Mouse (Mus musculus) adrenal gland, postnatal 0 days (tissue): ENCODE measurements around the gene Scaper. TPM values are rescaled to one million over a fixed set of nuclear protein-coding genes. Genes with fewer than 3 reads are reported as not detected.

ENCODE experiments used
- polyA plus RNA-seq: library from polyadenylated mRNA; unstranded; fragments of >200 nt; fragmentation: Nextera tagmentation; extraction: Ambion mirVana; gene quantifications from 2 replicates; pipeline ENCODE4 v1.2.1, GENCODE M21; 2015

Scaper gene
- 7.5 and 7.7 TPM in 2 replicates for polyA plus RNA-seq

DNA sequence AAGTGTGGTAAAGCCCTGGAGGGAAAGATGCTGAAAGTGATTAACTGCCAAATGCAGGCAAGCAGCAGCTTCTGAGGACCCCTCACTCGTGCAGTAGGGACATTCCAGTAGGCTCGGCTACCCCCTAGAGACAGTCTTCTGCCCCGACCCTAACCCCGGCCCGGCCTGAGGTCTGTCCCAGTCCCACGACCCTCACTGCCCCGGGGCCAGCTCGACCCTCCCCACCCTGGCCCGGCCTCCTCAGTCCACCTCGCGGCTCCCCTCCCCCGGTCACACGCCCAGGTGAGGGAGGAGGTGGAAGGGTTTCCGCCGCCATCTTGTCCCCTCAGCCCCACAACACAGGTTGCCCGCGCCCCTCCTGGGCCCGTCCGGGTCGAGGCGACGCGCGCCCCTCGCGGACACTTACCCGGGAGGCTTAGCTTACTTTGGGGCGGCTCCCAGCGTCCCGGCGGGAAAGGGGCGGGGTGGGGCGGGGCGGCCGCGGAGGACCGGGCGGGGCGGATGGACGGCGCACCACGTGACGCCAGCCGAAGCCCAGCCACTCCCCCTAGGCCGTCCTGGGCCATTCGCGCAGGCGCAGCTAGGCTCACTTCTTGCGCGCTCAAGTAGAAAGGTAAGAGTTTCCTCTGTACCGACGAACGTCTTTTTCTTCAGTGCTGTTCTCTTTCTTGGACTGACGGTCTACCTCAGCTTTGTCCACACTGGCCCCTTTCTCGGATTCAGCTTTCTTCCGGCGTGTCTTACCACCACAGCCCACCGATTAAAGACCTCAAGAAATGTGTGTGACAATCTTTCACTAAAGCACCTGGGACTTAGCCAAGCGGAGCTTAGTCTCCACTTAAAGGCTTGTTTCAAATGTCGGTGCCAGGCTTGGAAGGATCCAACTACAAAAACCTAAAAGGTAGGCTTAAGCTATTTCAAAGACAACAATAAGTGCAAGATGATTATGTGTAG is at the start of gene Scaper:
Scaper (minus strand) TSS at position 456 of the 954 bp plus-strand sequence.

GRCm38 (mm10) chr9:55538377-55538776 is 399.5 kb downstream of the Scaper start, which contains the start of gene Isl2:
Gene Isl2, plus strand, starts transcription at chr9:55538672.

GRCm38 (mm10) chr9:55512027-55512543 is 425.8 kb downstream of the Scaper start, which contains the start of gene Etfa:
Gene Etfa, minus strand, starts transcription at chr9:55512243.

Other genes starting within 250 kb of the Scaper start
- not detected in 2 replicates for gene 4930563M21Rik, start 72.4 kb upstream of the Scaper start, polyA plus RNA-seq
- 163 and 190 TPM in 2 replicates for gene Rcn2, start 103.7 kb upstream of the Scaper start, polyA plus RNA-seq
- 1.5 and 2.6 TPM in 2 replicates for gene Pstpip1, start 151.8 kb upstream of the Scaper start, polyA plus RNA-seq
- gene Tspan3, start 227.4 kb upstream of the Scaper start, polyA plus RNA-seq = 287 and 351 TPM in 2 replicates